Mouse (Mus musculus) embryonic facial prominence, embryonic 15.5 days (tissue): Measurements from ENCODE around the gene Klhdc2. TPM values are rescaled to one million over a fixed set of nuclear protein-coding genes. Genes with fewer than 3 reads are reported as not detected.

Experiments used
- ATAC-seq: fragments of 200-750 bp; cut with Nextera tagmentation; 2 replicates; pipeline ENCODE4 v1.8.0; 2017; ENCODE audit warnings: low read depth, moderate TSS enrichment; ENCODE audit not compliant: insufficient number of reproducible peaks, low FRiP score, low TSS enrichment
- H3K27ac ChIP-seq: fragments of 300-500 bp; sonication (generic); replicated peaks from 2 replicates; pipeline ENCODE4 v1.5.1; 2015; ENCODE audit warnings: mild to moderate bottlenecking, inconsistent platforms
- H3K27me3 ChIP-seq: fragments of 300-500 bp; sonication (generic); 2 replicates; pipeline ENCODE4 v1.6.1; 2015; ENCODE audit warnings: inconsistent platforms
- H3K36me3 ChIP-seq: fragments of 300-500 bp; sonication (generic); 2 replicates; pipeline ENCODE4 v1.6.1; 2015; ENCODE audit warnings: mild to moderate bottlenecking, inconsistent platforms
- H3K4me1 ChIP-seq: fragments of 300-500 bp; sonication (generic); 2 replicates; pipeline ENCODE4 v1.6.1; 2015; ENCODE audit warnings: inconsistent platforms
- H3K4me2 ChIP-seq: fragments of 300-500 bp; sonication (generic); replicated peaks from 2 replicates; pipeline ENCODE4 v1.6.1; 2015; ENCODE audit warnings: mild to moderate bottlenecking, inconsistent platforms
- H3K4me3 ChIP-seq: fragments of 300-500 bp; sonication (generic); replicated peaks from 2 replicates; pipeline ENCODE4 v1.5.1; 2015; ENCODE audit warnings: mild to moderate bottlenecking, inconsistent platforms
- H3K9ac ChIP-seq: fragments of 300-500 bp; sonication (generic); 2 replicates; pipeline ENCODE4 v1.6.1; 2015; ENCODE audit warnings: inconsistent platforms
- H3K9me3 ChIP-seq: fragments of 300-500 bp; sonication (generic); replicated peaks from 2 replicates; pipeline ENCODE4 v1.6.1; 2016; ENCODE audit warnings: inconsistent platforms
- WGBS: fragments of 180-500 bp; shearing (Covaris S2); methylation state at CpG from one replicate; pipeline ENCODE4 v1.1.7; 2015; 5-methylcytosine and 5-hydroxymethylcytosine counted together
- polyA plus RNA-seq: library from polyadenylated mRNA; unstranded; fragments of >200 nt; fragmentation: Nextera tagmentation; extraction: Ambion mirVana; gene quantifications from 2 replicates; pipeline ENCODE4 v1.2.1, GENCODE M21; 2015

The Klhdc2 gene
- 122 and 123 TPM in 2 replicates for polyA plus RNA-seq

DNA sequence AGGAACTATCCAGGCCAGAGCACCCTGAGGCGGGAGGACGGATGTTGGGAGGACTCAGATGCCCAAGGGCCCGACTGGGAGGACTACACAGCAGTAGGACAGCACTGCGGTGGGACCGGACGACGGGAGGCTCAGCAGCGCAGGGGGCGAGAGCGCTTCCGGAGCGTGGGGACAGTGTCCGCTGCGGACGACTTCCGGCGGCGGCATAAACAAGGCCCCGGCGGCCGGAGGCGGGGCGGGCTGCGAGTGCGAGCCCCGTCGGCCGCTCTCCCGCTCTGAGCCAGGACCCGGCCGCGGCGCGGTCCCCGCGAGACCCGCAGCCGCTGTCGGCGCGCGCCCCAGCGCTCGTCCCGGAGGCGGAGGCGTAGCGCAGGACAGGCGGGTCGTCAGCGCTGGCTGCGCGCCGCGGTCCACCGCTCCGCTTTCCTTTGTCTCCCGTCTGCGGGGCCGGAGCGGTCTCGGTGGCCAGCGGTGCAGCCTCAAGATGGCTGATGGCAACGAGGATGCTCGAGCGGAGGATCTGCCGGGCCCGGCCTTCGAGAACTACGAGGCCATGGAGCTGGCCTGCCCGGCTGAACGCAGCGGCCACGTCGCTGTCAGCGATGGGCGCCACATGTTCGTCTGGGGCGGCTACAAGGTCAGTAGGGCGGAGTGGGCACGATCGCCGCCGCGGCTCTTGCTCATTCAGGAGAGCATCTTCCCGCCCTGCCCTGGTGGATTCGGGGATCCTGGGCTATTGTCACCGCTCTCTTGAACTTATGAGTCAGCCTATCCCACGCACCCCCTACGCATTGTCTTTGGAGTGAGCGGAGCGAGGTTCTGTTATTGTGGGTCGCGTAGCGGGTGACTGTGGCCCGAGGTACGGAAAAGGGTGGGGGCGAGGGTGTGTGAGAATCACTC, at the start of gene Klhdc2:
Gene Klhdc2 (plus strand): TSS at position 171 of the 900 bp plus-strand sequence.
- Histone ChIP-seq H3K27ac (peak within 1 kb of the TSS; percentile 91), H3K9ac (peak within 1 kb of the TSS; percentile 95), H3K9me3 (no peaks in the 10 kb centered on the region), H3K4me3 (peak within 1 kb of the TSS; percentile 76), H3K36me3 (peaks cover 12% of the 10 kb centered on the region; the same call in 1 of the 2 replicates), H3K4me1 (peaks cover 32% of the 10 kb centered on the region), H3K4me2 (peak within 1 kb of the TSS; percentile 63), H3K27me3 (no peaks in the 10 kb centered on the region)
- under 1% methylated on average over 88 of the region's 98 CpGs for WGBS
- ATAC-seq = peak; percentile 92

DNA sequence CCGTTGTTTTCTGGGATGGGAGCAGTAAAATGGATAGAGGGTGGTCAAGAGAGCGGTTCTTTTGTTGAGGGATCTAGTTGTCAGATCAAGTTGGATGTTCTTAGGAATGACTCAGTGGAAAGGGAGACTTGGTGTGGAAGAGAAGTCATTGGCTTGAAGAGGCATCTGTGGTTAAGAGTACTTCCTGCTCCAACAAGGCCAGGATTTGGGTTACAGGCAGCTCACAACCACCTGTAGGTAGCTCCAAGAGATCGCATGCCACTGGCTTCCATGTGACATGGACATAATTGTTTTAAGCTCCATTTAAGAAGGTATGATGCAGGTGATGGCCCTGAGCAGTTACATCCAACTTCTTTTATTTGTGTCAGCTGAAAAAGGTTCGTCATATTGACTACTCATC, 46.7 kb upstream of the Klhdc2 start:
- WGBS = 82% methylated on average over 4 of the region's 4 CpGs
- Histone ChIP-seq H3K36me3 (no peaks in the 10 kb centered on the region), H3K4me1 (no peaks in the 10 kb centered on the region), H3K4me3 (no peak overlapping the region), H3K4me2 (no peak overlapping the region), H3K27me3 (no peaks in the 10 kb centered on the region), H3K27ac (no peak overlapping the region), H3K9ac (no peak overlapping the region), H3K9me3 (no peaks in the 10 kb centered on the region)
- no peak for ATAC-seq

DNA sequence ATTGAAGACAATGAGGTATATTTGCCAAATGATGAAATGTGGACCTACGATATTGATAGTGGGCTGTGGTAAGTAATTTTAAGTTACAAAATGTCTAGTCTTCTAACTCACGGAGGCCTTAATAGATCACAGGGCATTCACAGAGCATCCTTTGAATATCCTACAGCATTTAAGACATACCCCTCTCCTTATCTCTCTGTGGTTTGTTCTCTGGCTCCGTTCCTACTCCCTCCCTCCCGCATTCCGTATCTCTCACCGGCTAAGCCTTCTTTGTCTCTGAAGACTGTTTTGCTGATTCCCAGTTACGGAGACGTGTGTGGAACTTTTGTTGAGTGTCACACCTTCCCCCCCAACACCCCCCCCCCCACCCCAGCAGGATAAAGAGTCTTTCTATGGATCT, 45.7 kb upstream of the Klhdc2 start:
- no peak overlapping the region for H3K9ac ChIP-seq
- no peak overlapping the region for H3K27ac ChIP-seq
- no peaks in the 10 kb centered on the region for H3K9me3 ChIP-seq
- H3K4me3 ChIP-seq = no peak overlapping the region
- no peaks in the 10 kb centered on the region for H3K4me1 ChIP-seq
- 79% methylated on average over 8 of the region's 8 CpGs for WGBS
- H3K27me3 ChIP-seq = no peaks in the 10 kb centered on the region
- no peak for ATAC-seq
- no peak overlapping the region for H3K4me2 ChIP-seq
- no peaks in the 10 kb centered on the region for H3K36me3 ChIP-seq

DNA sequence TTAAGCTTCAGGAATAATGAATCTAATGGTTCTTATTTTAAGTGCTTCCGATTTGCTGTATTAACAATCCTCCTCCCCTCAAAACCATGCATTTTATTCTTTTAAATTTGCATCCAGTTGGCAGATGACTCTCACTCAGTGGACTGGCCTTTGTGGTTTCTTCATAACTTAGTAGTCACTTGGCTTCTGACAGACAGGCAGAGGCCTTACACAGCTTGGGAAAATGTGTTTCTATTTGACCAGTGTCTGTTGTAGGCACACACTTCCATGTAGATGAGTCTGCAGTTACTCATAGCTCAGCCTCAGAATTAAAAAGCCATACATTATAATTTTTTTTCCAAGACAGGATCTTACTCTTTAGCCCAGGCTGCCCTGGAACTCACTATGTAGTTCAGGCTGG, 42.7 kb upstream of the Klhdc2 start:
- H3K9me3 ChIP-seq = no peaks in the 10 kb centered on the region
- H3K27ac ChIP-seq = no peak overlapping the region
- H3K4me3 ChIP-seq = no peak overlapping the region
- H3K4me2 ChIP-seq = no peak overlapping the region
- 83% methylated on average over 1 of the region's 1 CpGs for WGBS
- no peak overlapping the region for H3K9ac ChIP-seq
- ATAC-seq = no peak
- H3K4me1 ChIP-seq = no peaks in the 10 kb centered on the region
- no peaks in the 10 kb centered on the region for H3K36me3 ChIP-seq
- H3K27me3 ChIP-seq = no peaks in the 10 kb centered on the region

DNA sequence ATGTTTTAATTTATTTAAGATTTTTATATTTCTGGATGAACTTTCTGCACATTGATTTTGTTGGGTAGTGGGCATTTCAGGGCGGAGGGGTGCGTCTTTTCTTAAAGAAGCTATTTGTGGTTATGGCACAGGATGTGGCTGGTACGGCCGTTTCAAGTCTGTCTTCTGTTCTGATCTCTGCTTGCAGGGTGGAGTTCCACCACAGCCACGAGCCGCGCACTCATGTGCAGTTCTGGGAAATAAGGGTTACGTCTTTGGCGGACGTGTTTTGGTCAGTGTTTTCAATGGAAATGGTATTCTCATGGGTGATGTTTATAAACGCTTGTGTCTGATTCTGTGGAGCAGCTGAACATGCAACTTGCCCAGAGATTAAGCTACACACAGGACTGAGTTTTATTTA, 38.6 kb upstream of the Klhdc2 start:
- H3K27me3 ChIP-seq = no peaks in the 10 kb centered on the region
- WGBS = 80% methylated on average over 11 of the region's 11 CpGs

DNA sequence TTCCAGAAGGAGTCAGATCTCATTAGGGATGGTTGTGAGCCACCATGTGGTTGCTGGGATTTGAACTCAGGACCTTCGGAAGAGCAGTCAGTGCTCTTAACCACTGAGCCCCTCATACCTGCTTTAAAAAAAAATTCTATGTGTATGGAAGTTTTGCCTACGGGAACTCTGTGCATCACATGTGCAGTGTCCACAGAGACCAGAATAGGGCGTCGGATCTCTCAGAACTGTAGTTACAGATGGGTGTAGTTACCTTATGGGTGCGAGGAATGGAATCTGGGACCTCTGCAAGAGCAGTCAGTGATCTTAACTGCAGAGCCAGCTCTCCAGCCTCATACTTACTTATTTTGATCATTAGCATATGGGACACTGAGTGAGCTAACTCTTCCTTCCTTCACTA, 34.2 kb upstream of the Klhdc2 start:
- Histone ChIP-seq H3K27me3 (no peaks in the 10 kb centered on the region), H3K4me2 (no peak overlapping the region), H3K27ac (no peak overlapping the region), H3K36me3 (no peaks in the 10 kb centered on the region), H3K4me3 (no peak overlapping the region), H3K9ac (no peak overlapping the region), H3K9me3 (no peaks in the 10 kb centered on the region), H3K4me1 (no peaks in the 10 kb centered on the region)
- ATAC-seq = no peak
- 93% methylated on average over 5 of the region's 5 CpGs for WGBS

More for the DNA sequence above, 38.6 kb upstream of the Klhdc2 start:
- H3K4me3 ChIP-seq = no peak overlapping the region
- H3K4me2 ChIP-seq = no peak overlapping the region
- no peaks in the 10 kb centered on the region for H3K4me1 ChIP-seq
- no peak for ATAC-seq
- no peaks in the 10 kb centered on the region for H3K36me3 ChIP-seq
- H3K9me3 ChIP-seq = no peaks in the 10 kb centered on the region
- H3K27ac ChIP-seq = no peak overlapping the region
- no peak overlapping the region for H3K9ac ChIP-seq

DNA sequence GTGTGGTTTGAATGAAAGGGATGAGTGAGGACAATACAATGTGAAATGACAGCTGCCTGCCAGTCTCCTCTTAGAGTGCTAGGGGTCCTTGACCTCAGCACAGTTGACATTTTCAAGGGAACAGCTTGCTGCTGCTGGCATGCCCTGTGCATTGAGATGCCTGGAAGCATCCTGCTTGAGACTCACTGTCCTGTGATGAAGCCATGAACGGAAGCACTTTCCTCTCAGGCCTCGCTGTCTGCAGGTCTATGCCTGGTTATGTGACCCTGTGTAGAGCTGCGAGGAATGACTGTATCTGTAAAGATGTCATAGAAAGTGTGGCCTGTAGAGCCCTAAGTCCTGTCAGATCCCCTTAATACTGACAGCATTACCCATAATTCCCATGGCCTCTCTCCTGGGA, 31.4 kb upstream of the Klhdc2 start:
- WGBS = 86% methylated on average over 3 of the region's 3 CpGs
- ATAC-seq = no peak
- H3K27ac ChIP-seq = no peak overlapping the region
- H3K4me3 ChIP-seq = no peak overlapping the region
- H3K27me3 ChIP-seq = no peaks in the 10 kb centered on the region
- no peak overlapping the region for H3K9ac ChIP-seq
- H3K4me2 ChIP-seq = no peak overlapping the region
- H3K36me3 ChIP-seq = no peaks in the 10 kb centered on the region
- H3K9me3 ChIP-seq = no peaks in the 10 kb centered on the region
- no peaks in the 10 kb centered on the region for H3K4me1 ChIP-seq

DNA sequence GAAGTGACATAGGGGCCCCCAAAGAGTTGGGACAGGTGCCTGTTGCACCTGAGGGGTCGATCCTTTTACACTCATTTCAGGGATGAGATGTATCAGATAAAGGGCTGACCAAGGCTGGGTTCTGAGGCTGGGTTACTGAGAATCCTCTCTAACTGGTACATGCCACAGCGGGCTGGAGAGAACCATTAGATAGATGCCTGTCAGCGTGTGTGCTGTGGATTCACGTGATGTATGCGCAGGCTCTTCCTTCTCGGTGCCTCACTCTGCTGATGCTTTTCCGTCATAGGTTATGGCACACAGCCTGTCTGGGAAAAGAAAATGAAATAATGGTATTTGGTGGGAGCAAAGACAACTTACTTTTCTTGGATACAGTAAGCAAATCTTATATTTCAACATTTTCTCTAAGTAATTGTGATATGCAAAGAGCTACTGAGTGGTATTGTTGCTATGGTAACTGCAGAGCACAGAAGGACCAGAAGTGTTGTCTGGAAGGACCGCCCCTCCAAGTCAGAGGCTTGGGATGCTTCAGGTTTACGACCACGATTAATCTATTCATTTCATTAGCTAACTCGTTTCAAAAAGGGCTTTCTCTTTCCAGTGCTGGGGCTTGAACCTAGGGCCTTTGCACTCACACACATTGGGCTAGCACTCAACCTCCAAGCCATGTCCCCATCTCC, 28.4 kb upstream of the Klhdc2 start:
- Histone ChIP-seq H3K4me2 (no peak overlapping the region), H3K4me1 (no peaks in the 10 kb centered on the region), H3K9me3 (no peaks in the 10 kb centered on the region), H3K27me3 (no peaks in the 10 kb centered on the region), H3K27ac (no peak overlapping the region), H3K9ac (no peak overlapping the region), H3K4me3 (no peak overlapping the region), H3K36me3 (no peaks in the 10 kb centered on the region)
- ATAC-seq = no peak
- 78% methylated on average over 11 of the region's 11 CpGs for WGBS

DNA sequence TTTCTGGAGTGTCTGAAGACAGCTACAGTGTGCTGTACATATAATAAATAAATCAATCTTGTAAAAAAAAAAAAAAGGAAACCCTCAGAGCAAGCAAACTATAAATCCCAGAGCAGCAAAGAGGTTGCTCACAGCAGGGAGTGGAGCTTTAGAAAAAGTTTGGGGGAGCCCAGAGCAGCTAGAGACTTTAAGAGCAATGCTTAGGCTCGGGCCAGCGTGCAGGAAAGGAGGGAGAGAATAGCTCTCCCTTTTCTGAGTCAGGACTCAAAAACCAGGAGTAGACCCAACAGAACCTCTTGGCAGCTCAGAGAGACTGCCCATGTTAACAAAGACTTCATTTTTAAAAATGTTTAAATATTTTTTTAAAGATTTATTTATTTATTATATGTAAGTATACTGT, 27.5 kb upstream of the Klhdc2 start:
- WGBS = 83% methylated on average over 2 of the region's 2 CpGs
- no peaks in the 10 kb centered on the region for H3K4me1 ChIP-seq
- H3K36me3 ChIP-seq = no peaks in the 10 kb centered on the region
- no peak overlapping the region for H3K4me2 ChIP-seq
- ATAC-seq = no peak
- H3K9ac ChIP-seq = no peak overlapping the region
- no peaks in the 10 kb centered on the region for H3K27me3 ChIP-seq
- no peak overlapping the region for H3K4me3 ChIP-seq
- no peak overlapping the region for H3K27ac ChIP-seq
- no peaks in the 10 kb centered on the region for H3K9me3 ChIP-seq

DNA sequence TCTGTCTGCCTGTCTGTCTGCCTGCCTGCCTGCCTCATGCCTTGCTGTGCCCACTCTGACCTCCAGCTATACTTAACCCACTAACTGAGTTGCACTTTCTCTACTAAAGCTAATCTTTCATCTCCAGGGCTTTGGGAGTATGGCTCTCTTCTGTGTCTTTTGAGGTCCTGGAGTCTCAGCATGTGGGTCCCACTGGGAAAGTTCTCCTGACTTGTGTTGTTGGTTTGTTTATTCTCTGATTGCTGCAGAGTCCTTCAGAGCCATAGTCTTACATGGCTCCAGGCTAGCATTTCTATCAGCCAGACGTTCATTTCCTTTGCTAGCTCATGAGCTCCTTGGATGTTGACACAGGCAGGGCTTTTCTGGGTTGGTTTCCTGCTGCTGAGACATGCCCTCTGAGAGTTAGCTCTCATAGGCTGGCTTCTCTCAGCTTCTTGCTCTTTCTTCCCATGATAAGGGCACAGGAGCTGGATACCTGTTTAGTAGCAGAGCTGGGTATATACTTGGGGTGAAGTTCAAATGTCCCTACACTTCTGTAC, 16.5 kb upstream of the Klhdc2 start:
- no peak for ATAC-seq
- Histone ChIP-seq H3K9ac (no peak overlapping the region), H3K4me3 (no peak overlapping the region), H3K27ac (no peak overlapping the region), H3K4me2 (no peak overlapping the region), H3K4me1 (no peaks in the 10 kb centered on the region), H3K36me3 (no peaks in the 10 kb centered on the region), H3K27me3 (no peaks in the 10 kb centered on the region), H3K9me3 (no peaks in the 10 kb centered on the region)
- 13% methylated on average over 1 of the region's 1 CpGs for WGBS

DNA sequence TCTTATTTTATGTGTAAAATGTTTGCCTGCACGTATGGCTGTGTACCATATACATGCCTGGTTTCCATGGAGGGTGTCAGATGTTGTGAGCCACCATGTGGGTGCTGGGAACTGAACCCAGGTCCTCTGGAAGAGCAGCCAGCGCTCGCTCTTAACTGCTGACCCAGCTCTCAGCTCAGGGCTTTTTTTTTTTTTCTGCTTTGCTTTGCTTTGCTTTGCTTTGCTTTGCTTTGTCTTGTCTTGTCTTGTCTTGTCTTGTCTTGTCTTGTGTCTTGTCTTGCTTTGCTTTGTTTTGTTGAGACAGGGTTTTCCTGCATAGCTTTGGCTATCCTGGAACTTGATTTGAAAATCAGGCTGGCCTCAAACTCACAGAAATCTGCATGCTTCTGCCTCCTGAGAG, 15.6 kb upstream of the Klhdc2 start:
- no peak overlapping the region for H3K9ac ChIP-seq
- ATAC-seq = no peak
- no peaks in the 10 kb centered on the region for H3K36me3 ChIP-seq
- 92% methylated on average over 3 of the region's 3 CpGs for WGBS
- H3K27me3 ChIP-seq = no peaks in the 10 kb centered on the region
- H3K9me3 ChIP-seq = no peaks in the 10 kb centered on the region
- no peak overlapping the region for H3K27ac ChIP-seq
- no peak overlapping the region for H3K4me3 ChIP-seq
- H3K4me1 ChIP-seq = no peaks in the 10 kb centered on the region
- H3K4me2 ChIP-seq = no peak overlapping the region
